Mouse (Mus musculus): ENCODE measurements around the gene Cep295nl.

GRCm38 (mm10) chr11:118371876-118372275, 29.6 kb upstream of the Cep295nl start:
- TF ChIP-seq MAX (IDR thresholded peaks at IDR 0.05) (no peak), CTCF (IDR thresholded peaks at IDR 0.05; ENCODE audit: control insufficient read depth, insufficient read depth, insufficient read length) (no peak), CEBPB (IDR thresholded peaks at IDR 0.05; ENCODE audit: low read depth) (no peak), USF1 (IDR thresholded peaks at IDR 0.05; ENCODE audit: low read depth) (no peak), MYOD1 (IDR thresholded peaks at IDR 0.05; ENCODE audit: control insufficient read depth, insufficient read length, low read depth) (no peak), MYOG (IDR thresholded peaks at IDR 0.05; ENCODE audit: control insufficient read depth, extremely low read depth, insufficient read length) (no peak)
